Mouse (Mus musculus) spleen, adult 2 months (tissue): ENCODE data around the gene Pwwp2b. TPM values are rescaled to one million over a fixed set of nuclear protein-coding genes. Genes with fewer than 3 reads are reported as not detected.
A peak's percentile ranks its signal among the peaks of the same experiment; 100 is the strongest.

Source experiments
- DNase-seq, 2 experiments: peaks; one replicate each; pipeline versions ENCODE4 v3.0.0 to v3.0.0-alpha.2; 2012 to 2021; ENCODE audit warnings: low spot score in 2 of 2, low read depth in 1 of 2
- H3K27ac ChIP-seq: fragments of 200-500 bp; 2 replicates; pipeline ENCODE4 v1.5.1; 2012; ENCODE audit warnings: low read length, inconsistent platforms; ENCODE audit not compliant: insufficient read depth
- H3K27me3 ChIP-seq: fragments of 200-500 bp; 2 replicates; pipeline ENCODE4 v1.6.1; 2012; ENCODE audit warnings: mild to moderate bottlenecking, moderate library complexity, low read length, inconsistent platforms; ENCODE audit not compliant: control insufficient read depth, insufficient read depth
- H3K36me3 ChIP-seq: fragments of 200-500 bp; 2 replicates; pipeline ENCODE4 v1.6.1; 2012; ENCODE audit warnings: mild to moderate bottlenecking, low read length, inconsistent platforms; ENCODE audit not compliant: control insufficient read depth, insufficient read depth
- H3K4me1 ChIP-seq: fragments of 200-500 bp; 2 replicates; pipeline ENCODE4 v1.6.1; 2011; ENCODE audit warnings: inconsistent platforms; ENCODE audit not compliant: control insufficient read depth, insufficient read depth, insufficient read length
- H3K4me3 ChIP-seq: fragments of 200-500 bp; 2 replicates; pipeline ENCODE4 v1.5.1; 2011; ENCODE audit warnings: mild to moderate bottlenecking, inconsistent platforms; ENCODE audit not compliant: insufficient read depth, insufficient read length; ENCODE audit errors: extremely low read depth
- CTCF ChIP-seq: fragments of 200-500 bp; IDR thresholded peaks from 2 replicates; pipeline ENCODE4 v1.5.1; 2011; ENCODE audit warnings: mild to moderate bottlenecking, inconsistent platforms; ENCODE audit not compliant: insufficient read depth, insufficient read length, insufficient replicate concordance; ENCODE audit errors: extremely low read depth
- POLR2A ChIP-seq: fragments of 200-500 bp; IDR thresholded peaks from 2 replicates; pipeline ENCODE4 v1.6.1; 2011; ENCODE audit warnings: low read depth, low read length, inconsistent platforms
- WGBS: fragments of 180-500 bp; shearing (Covaris S2); methylation state at CpG from one replicate; pipeline ENCODE4 v1.1.7; 2018; 5-methylcytosine and 5-hydroxymethylcytosine counted together
- polyA plus RNA-seq: library from polyadenylated mRNA; depleted of rRNA; stranded (reverse); fragments of >200 nt; gene quantifications from 2 replicates; pipeline ENCODE4 v1.2.3, GENCODE M21; 2012

Gene Pwwp2b
- polyA plus RNA-seq, 1 experiment = 6.4 TPM

DNA sequence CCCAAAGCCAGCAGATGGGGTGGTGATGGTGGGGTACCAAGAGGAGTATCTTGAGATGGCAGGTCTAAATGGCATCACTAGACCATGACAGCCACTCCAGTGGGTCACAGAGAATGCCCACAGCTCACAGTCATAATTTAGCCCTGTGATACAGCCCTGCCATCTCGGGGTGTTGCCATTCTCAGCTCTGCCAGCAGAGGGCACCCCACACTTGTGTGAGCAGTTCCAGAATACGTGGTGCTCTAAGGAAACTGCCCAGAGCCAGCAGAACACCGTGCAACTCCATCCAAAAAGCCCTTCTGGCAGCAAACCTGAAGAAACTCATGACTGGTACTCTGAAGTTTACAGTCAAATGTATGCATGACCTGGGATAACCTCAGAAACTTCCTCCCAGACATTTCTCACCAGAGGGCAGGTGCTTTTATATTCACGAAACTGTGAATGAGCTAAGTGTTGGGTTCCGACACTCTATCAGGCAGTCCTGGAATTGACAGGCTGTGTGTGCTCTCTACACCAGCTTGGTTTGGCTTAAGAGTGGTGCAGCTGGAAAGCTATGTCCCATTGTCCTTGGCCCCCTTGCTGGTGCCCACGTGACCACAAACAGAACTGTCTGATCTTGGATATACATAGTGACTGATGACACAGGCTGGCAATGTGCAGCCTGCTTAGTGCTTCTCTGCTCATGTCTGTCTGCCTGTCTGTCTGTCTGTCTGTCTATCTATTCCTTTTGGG lies 55.2 kb downstream of the Pwwp2b start:
- H3K27ac ChIP-seq = no peak overlapping the region
- peak; percentile 42 to 74 for DNase-seq
- no peak overlapping the region for H3K4me3 ChIP-seq
- WGBS = 38% methylated on average over 6 of the region's 6 CpGs
- H3K36me3 ChIP-seq = no peaks in the 10 kb centered on the region
- peak; percentile 98 for TF ChIP-seq CTCF
- no peak for TF ChIP-seq POLR2A
- H3K4me1 ChIP-seq = no peaks in the 10 kb centered on the region
- no peaks in the 10 kb centered on the region for H3K27me3 ChIP-seq

DNA sequence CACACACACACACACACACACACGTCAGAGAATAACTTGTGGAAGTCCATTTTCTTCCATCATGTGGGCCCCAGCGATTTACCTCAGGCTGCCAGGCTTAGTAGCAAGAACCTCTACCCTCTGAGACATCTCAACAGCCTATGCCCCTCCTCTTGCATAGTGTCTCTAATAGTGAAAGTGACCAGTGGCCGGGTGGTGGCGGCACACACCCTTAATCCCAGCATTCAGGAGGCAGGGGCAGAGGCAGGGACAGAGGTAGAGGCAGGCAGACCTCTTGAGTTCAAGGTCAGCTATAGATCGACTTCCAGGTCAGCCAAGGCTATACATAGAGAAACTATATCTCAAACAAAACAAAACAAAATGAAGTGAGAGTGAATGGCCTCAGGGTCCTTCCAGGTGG lies 56.0 kb downstream of the Pwwp2b start:
- 63% methylated on average over 5 of the region's 5 CpGs for WGBS
- no peak overlapping the region for H3K27ac ChIP-seq
- TF ChIP-seq POLR2A (no peak), CTCF (no peak)
- no peaks in the 10 kb centered on the region for H3K4me1 ChIP-seq
- H3K4me3 ChIP-seq = no peak overlapping the region
- H3K27me3 ChIP-seq = no peaks in the 10 kb centered on the region
- no peak for DNase-seq
- no peaks in the 10 kb centered on the region for H3K36me3 ChIP-seq

DNA sequence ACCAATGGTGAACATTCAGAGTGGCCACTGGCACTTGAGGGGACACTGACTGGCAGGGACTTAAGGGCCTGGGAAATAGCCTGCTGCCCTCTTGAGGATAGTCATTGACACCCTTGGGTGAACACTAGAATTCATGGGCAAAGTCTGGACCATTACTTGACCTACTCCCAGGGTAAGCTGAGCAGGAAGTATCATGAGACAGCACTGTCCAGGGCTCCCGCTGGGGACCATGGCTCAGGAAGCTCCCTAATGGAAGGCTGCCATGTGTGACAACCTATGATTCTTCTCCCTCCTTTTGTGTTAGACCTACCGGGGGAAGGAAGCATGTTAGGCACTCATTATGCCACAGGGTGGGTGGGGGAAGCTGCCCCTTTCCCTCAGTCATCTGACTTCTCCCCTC lies 58.8 kb downstream of the Pwwp2b start:
- Histone ChIP-seq H3K27me3 (no peaks in the 10 kb centered on the region), H3K36me3 (no peaks in the 10 kb centered on the region), H3K4me3 (no peak overlapping the region), H3K27ac (no peak overlapping the region), H3K4me1 (no peaks in the 10 kb centered on the region)
- no peak for TF ChIP-seq CTCF
- TF ChIP-seq POLR2A = no peak
- DNase-seq = no peak
- 33% methylated on average over 2 of the region's 2 CpGs for WGBS

- no peak for DNase-seq
Observed at GRCm38 (mm10) chr7:139308140-139308895, 60.0 kb downstream of the Pwwp2b start.

GRCm38 (mm10) chr7:139309106-139309505 lies 60.8 kb downstream of the Pwwp2b start:
- Histone ChIP-seq H3K4me1 (no peaks in the 10 kb centered on the region), H3K27ac (no peak overlapping the region), H3K4me3 (no peak overlapping the region), H3K27me3 (no peaks in the 10 kb centered on the region), H3K36me3 (no peaks in the 10 kb centered on the region)
- TF ChIP-seq CTCF = no peak
- no peak for TF ChIP-seq POLR2A
- DNase-seq = no peak
- 78% methylated on average over 2 of the region's 2 CpGs for WGBS

More at GRCm38 (mm10) chr7:139308140-139308895, 60.0 kb downstream of the Pwwp2b start:
- no peak overlapping the region for H3K27ac ChIP-seq
- TF ChIP-seq CTCF = no peak
- TF ChIP-seq POLR2A = no peak
- no peaks in the 10 kb centered on the region for H3K4me1 ChIP-seq
- no peaks in the 10 kb centered on the region for H3K27me3 ChIP-seq
- 83% methylated on average over 8 of the region's 8 CpGs for WGBS
- H3K36me3 ChIP-seq = no peaks in the 10 kb centered on the region
- H3K4me3 ChIP-seq = no peak overlapping the region

- Histone ChIP-seq H3K4me1 (no peaks in the 10 kb centered on the region), H3K36me3 (no peaks in the 10 kb centered on the region), H3K27me3 (no peaks in the 10 kb centered on the region), H3K4me3 (no peak overlapping the region), H3K27ac (no peak overlapping the region)
- TF ChIP-seq CTCF = no peak
- TF ChIP-seq POLR2A = no peak
- no peak for DNase-seq
- WGBS = 86% methylated on average over 6 of the region's 6 CpGs
Observed at GRCm38 (mm10) chr7:139310487-139310951, 62.2 kb downstream of the Pwwp2b start.
